Mouse (Mus musculus) C3H10T1/2 (cell line): ENCODE measurements around the gene Dclk1. TPM values are rescaled to one million over a fixed set of nuclear protein-coding genes. Genes with fewer than 3 reads are reported as not detected.

ENCODE experiments used
- polyA plus RNA-seq, 2 experiments: library from polyadenylated mRNA; unstranded; fragments of >200 nt; fragmentation: generic; extraction: Trizol; gene quantifications; one replicate each; pipeline ENCODE4 v1.2.1; 2012; ENCODE audit warnings: missing spikeins in 2 of 2

Gene Dclk1
- polyA plus RNA-seq = 10 to 100 TPM in 1 of 2 experiments, 1 to 10 TPM in 1; 2.1 to 27.1 TPM

GRCm38 (mm10) chr3:55241730-55242421, at the start of gene Dclk1:
Dclk1 (plus strand) TSS chr3:55242364.

GRCm38 (mm10) chr3:55472110-55472509, 229.9 kb downstream of the Dclk1 start, which contains the start of gene Gm21954:
Gm21954 (minus strand) TSS chr3:55472210.

Other genes starting within 250 kb of the Dclk1 start
- not detected for gene Ccna1, start 186.9 kb upstream of the Dclk1 start, polyA plus RNA-seq
- 10 to 100 TPM in 1 of 2 experiments, 1 to 10 TPM in 1; 2.6 to 20.8 TPM for gene Spg20, start 130.3 kb upstream of the Dclk1 start, polyA plus RNA-seq
- gene Ccdc169, start 105.0 kb upstream of the Dclk1 start, polyA plus RNA-seq = under 1 TPM in 1 of 2 experiments, not detected in 1; 0.05 TPM
- gene Sohlh2, start 60.3 kb upstream of the Dclk1 start, polyA plus RNA-seq = under 1 TPM; 0.01 to 0.04 TPM
- gene Gm21954, start 229.8 kb downstream of the Dclk1 start, polyA plus RNA-seq = not detected